Mouse (Mus musculus) cerebellum, adult 2 months (tissue): ENCODE results near the gene Cmss1. TPM values are rescaled to one million over a fixed set of nuclear protein-coding genes. Genes with fewer than 3 reads are reported as not detected.

Source experiments
- DNase-seq, 2 experiments: peaks; one replicate each; pipeline ENCODE4 v3.0.0; 2021
- H3K27ac ChIP-seq: fragments of 200-500 bp; 2 replicates; pipeline ENCODE4 v1.5.1; 2012; ENCODE audit warnings: low read length, control low read depth, inconsistent platforms; ENCODE audit not compliant: insufficient read depth
- H3K27me3 ChIP-seq: fragments of 200-500 bp; 2 replicates; pipeline ENCODE4 v1.6.1; 2012; ENCODE audit warnings: inconsistent platforms, mild to moderate bottlenecking, low read length, moderate library complexity; ENCODE audit not compliant: control insufficient read depth, insufficient read depth
- H3K4me1 ChIP-seq: fragments of 200-500 bp; 2 replicates; pipeline ENCODE4 v1.6.1; 2011; ENCODE audit warnings: low read length; ENCODE audit not compliant: control insufficient read depth, insufficient read depth
- H3K4me3 ChIP-seq: fragments of 200-500 bp; replicated peaks from 2 replicates; pipeline ENCODE3; 2011; ENCODE audit warnings: mild to moderate bottlenecking, low read depth, low read length, control low read depth; ENCODE audit not compliant: insufficient read depth
- CTCF ChIP-seq: fragments of 200-500 bp; IDR thresholded peaks from 2 replicates; pipeline ENCODE4 v1.5.1; 2011; ENCODE audit warnings: low read depth, mild to moderate bottlenecking, control low read depth, low read length, moderate library complexity, borderline replicate concordance; ENCODE audit not compliant: insufficient read depth
- POLR2A ChIP-seq: fragments of 200-500 bp; IDR thresholded peaks from 2 replicates; pipeline ENCODE4 v1.6.1; 2011; ENCODE audit warnings: low read length, control low read depth, borderline replicate concordance; ENCODE audit not compliant: insufficient read depth
- WGBS: fragments of 180-500 bp; shearing (Covaris S2); methylation state at CpG from one replicate; pipeline ENCODE4 v1.1.7; 2018; 5-methylcytosine and 5-hydroxymethylcytosine counted together
- polyA plus RNA-seq: library from polyadenylated mRNA; depleted of rRNA; stranded (reverse); fragments of >200 nt; gene quantifications from 2 replicates; pipeline ENCODE4 v1.2.3, GENCODE M21; 2012

Cmss1 gene
- polyA plus RNA-seq, 1 experiment: 9.3 TPM

- WGBS: 90% methylated on average over 9 of the region's 9 CpGs
Observed at GRCm38 (mm10) chr16:57378631-57379330, 227.9 kb downstream of the Cmss1 start.

GRCm38 (mm10) chr16:57375248-57375837 lies 231.3 kb downstream of the Cmss1 start:
- Histone ChIP-seq H3K27me3 (no peaks in the 10 kb centered on the region), H3K4me1 (no peaks in the 10 kb centered on the region), H3K27ac (no peak overlapping the region), H3K4me3 (no peak overlapping the region)
- WGBS: 88% methylated on average over 7 of the region's 7 CpGs
- DNase-seq: no peak
- TF ChIP-seq CTCF (no peak), POLR2A (no peak)

More at GRCm38 (mm10) chr16:57378631-57379330, 227.9 kb downstream of the Cmss1 start:
- DNase-seq: no peak
- H3K27me3 ChIP-seq: no peaks in the 10 kb centered on the region
- no peak overlapping the region for H3K4me3 ChIP-seq
- H3K4me1 ChIP-seq: no peaks in the 10 kb centered on the region
- no peak overlapping the region for H3K27ac ChIP-seq
- no peak for TF ChIP-seq POLR2A
- TF ChIP-seq CTCF: no peak

- WGBS: 94% methylated on average over 3 of the region's 3 CpGs
- no peaks in the 10 kb centered on the region for H3K27me3 ChIP-seq
- TF ChIP-seq CTCF: no peak
- TF ChIP-seq POLR2A: no peak
- no peak for DNase-seq
- H3K4me1 ChIP-seq: no peaks in the 10 kb centered on the region
- H3K4me3 ChIP-seq: no peak overlapping the region
- H3K27ac ChIP-seq: no peak overlapping the region
Observed at GRCm38 (mm10) chr16:57372156-57372555, 234.5 kb downstream of the Cmss1 start.

GRCm38 (mm10) chr16:57369846-57370496 lies 236.7 kb downstream of the Cmss1 start:
- TF ChIP-seq CTCF (no peak), POLR2A (no peak)
- DNase-seq: no peak
- no peak overlapping the region for H3K4me3 ChIP-seq
- 73% methylated on average over 8 of the region's 8 CpGs for WGBS
- no peaks in the 10 kb centered on the region for H3K4me1 ChIP-seq
- H3K27ac ChIP-seq: no peak overlapping the region
- no peaks in the 10 kb centered on the region for H3K27me3 ChIP-seq

- H3K4me1 ChIP-seq: no peaks in the 10 kb centered on the region
- 62% methylated on average over 18 of the region's 18 CpGs for WGBS
- no peak overlapping the region for H3K27ac ChIP-seq
- H3K27me3 ChIP-seq: no peaks in the 10 kb centered on the region
- DNase-seq: no peak
- H3K4me3 ChIP-seq: no peak overlapping the region
- TF ChIP-seq CTCF: no peak
- TF ChIP-seq POLR2A: no peak
Observed at GRCm38 (mm10) chr16:57366941-57367694, 239.5 kb downstream of the Cmss1 start.

GRCm38 (mm10) chr16:57366141-57366540 lies 240.5 kb downstream of the Cmss1 start:
- WGBS: 90% methylated on average over 6 of the region's 6 CpGs
- no peaks in the 10 kb centered on the region for H3K4me1 ChIP-seq
- no peaks in the 10 kb centered on the region for H3K27me3 ChIP-seq
- DNase-seq: no peak
- no peak overlapping the region for H3K4me3 ChIP-seq
- TF ChIP-seq POLR2A: no peak
- no peak for TF ChIP-seq CTCF
- H3K27ac ChIP-seq: no peak overlapping the region

GRCm38 (mm10) chr16:57364498-57364897 lies 242.2 kb downstream of the Cmss1 start:
- H3K27me3 ChIP-seq: no peaks in the 10 kb centered on the region
- no peak overlapping the region for H3K27ac ChIP-seq
- WGBS: 94% methylated on average over 7 of the region's 7 CpGs
- TF ChIP-seq CTCF (no peak), POLR2A (no peak)
- no peaks in the 10 kb centered on the region for H3K4me1 ChIP-seq
- no peak overlapping the region for H3K4me3 ChIP-seq
- no peak for DNase-seq
